Mouse (Mus musculus): Measurements from ENCODE around the gene Ntrk2. TPM values are rescaled to one million over a fixed set of nuclear protein-coding genes. Genes with fewer than 3 reads are reported as not detected.
A peak's percentile ranks its signal among the peaks of the same experiment; 100 is the strongest.

Gene Ntrk2
- 10 to 100 TPM in 1 of 2 experiments, 1 to 10 TPM in 1; 7.2 to 11.0 TPM for total RNA-seq (2021)
- long read RNA-seq, experiment 1, full-length matches to known transcripts, result 2 of 5 reads
- long read RNA-seq, experiment 1, partial matches to known transcripts, result 1 of 5 reads
- long read RNA-seq, experiment 1, other reads (novel, unspliced or antisense), result 2 of 5 reads
- long read RNA-seq, experiment 2, full-length matches to known transcripts, result 1 of 4 reads
- long read RNA-seq, experiment 2, partial matches to known transcripts, result 0 of 4 reads
- long read RNA-seq, experiment 2, other reads (novel, unspliced or antisense), result 3 of 4 reads

DNA sequence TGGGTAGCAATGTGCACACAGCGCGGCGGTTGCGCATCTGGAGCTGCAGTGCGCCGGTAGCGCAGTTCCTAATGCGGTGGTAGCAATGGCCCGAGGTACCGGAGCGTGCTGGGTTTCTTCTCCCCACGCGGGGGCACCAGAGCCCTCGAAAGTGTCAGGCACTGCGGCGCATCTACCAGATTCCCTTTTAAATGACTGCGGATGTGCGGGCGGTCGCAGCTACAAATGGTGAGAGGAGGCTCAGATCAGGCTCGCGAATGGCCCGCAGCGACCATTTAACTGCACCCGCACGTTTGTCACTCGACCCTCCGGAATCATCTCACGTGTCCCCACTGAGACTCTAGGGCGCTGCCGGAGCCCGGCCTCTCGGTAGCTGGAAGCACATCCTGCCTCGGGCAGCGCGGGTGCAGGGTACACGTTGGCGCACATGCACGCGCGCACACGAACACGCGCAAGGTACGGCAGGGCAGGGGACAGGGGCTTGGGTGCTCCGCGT, at the start of gene Ntrk2:
Gene Ntrk2 (plus strand): TSS at position 173 of the 496 bp plus-strand sequence.
- intact Hi-C loops (cut with DNase I; ENCODE audit: low total_unique reads), result loop anchor here (5.0 to 10.0 kb wide), 2 partner anchors 266 to 558 kb away; no protein-coding TSS in a partner anchor
- DNase-seq, result peak; percentile 86

DNA sequence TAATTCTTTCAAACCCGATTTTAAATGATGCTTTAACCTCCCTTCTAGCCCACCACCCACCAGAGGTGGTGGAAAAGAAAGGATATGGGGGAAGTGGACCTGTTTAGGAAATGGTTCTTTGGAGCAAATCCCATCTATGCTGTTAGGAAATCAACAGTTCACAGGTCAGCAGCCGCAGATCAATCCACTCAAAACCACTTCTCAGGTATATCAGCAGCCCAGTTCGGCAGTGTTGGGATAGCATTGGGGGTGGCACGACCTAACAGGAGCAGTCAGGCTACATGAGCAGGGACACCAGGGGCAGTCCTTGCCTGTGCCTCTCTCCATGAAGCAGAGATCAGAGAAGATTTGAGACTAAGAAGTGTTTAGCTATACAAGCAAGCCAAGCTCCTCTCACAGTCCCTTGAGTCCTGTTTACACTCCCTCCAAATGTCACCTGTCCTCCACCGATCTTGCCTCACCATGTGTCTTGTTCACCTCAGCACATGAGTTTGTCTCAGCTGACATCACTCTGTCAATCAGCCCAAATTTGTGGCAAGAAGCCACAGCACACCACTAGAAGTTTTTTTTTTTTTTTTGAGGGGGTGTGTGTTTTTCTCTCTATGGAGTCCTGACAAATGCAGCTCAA, 45.3 kb upstream of the Ntrk2 start:
- intact Hi-C loops (cut with DNase I; ENCODE audit: low total_unique reads), result no loop called here

DNA sequence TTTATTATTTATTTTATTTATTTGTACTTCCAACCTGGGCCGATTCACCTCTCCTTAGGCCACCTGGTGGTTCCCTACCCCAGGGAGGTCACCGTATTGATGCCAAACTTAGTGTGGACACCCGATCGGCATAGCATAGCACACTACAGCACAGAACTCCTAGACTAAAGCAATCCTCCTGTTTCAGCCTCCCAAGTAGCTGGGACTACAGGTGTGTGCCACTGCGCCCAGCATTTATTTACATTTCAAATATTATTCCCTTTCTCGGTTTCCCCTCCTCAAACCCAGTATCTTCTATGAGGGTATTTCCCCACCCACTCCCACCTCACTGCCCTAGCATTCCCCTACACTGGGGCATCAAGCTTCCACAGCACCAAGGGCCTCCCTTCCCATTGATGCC, 38.1 kb upstream of the Ntrk2 start:
- DNase-seq, result no peak
- intact Hi-C loops (cut with DNase I; ENCODE audit: low total_unique reads), result no loop called here

More for the DNA sequence above, 45.3 kb upstream of the Ntrk2 start:
- no peak for DNase-seq

DNA sequence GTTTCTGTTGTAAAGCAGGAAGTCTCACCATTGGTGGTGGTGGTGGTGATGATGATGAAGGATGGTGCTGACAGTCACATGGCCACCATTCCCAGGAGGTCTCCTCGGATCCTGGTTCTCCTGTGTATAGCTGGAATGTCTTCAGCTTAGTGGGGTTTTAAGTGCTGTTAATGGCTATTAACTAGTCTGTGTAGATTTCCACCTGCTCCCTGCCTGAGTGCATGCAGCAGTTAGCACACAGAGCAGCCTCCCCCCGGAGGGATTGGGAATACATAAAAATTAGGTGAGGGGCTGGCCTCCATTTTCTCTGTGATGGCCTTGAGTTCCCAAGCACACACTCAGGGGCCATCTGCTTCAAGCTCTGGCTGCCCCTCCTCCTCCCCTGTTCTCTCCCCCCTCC, 36.9 kb upstream of the Ntrk2 start:
- intact Hi-C loops (cut with DNase I; ENCODE audit: low total_unique reads), result no loop called here

DNA sequence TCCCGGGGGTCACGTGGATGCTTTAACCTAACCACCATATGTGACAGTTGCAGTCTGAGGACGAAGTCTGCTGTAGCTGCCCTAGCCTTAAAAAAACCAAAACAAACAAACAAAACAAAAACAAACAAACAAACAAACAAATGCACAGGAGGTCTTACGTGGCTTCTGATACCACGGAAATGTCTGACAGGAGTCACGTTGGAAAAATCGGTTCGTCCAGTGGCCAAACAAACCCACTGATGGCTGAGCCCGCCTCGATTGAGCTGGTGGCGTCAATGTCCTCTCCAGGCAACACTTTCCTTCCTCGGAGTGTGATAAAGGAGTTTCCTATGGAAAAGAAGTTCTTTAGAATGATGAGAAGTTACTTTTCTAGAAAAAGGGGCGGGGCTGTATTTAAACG, 27.1 kb upstream of the Ntrk2 start:
- intact Hi-C loops (cut with DNase I; ENCODE audit: low total_unique reads), result no loop called here
- DNase-seq, result no peak

More for the DNA sequence above, 36.9 kb upstream of the Ntrk2 start:
- DNase-seq, result no peak

DNA sequence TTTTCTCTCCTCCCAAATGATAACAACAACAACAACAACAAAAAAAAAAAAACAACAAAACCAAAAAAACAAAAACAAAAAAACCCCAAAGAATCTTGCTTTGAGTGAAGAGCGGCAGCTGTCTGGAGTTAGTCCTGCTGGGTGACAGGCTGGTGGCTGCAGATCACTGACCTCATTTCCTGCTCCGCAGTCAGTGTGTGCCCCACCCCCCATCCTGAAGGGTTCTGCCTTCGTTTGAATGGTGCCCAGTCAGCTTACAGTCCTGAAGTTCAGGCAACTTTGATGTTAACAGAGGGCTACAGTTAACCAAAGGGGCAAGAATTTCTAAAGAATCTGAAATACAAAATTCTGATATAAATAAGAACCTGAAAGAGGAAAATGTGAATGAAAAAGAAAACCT, 19.9 kb upstream of the Ntrk2 start:
- intact Hi-C loops (cut with DNase I; ENCODE audit: low total_unique reads), result no loop called here
- DNase-seq, result no peak

DNA sequence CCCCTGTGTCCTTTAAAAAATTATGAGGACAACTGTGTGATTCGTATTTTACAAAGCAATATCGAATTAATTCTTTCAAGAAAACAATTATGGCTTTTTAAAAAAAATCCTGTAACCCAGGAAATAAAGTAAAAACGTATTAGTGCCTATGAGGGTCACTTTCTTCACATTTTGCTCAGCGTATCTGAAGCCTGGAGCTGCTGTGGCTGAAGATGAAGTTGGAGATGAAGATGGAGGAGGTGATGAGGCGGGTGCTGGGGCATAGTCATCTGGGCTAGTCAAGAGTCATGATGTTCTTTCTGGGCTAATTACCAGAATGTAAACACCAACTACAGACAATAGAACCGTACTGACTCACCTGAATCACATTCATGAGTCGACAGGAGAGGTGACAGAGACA, 15.6 kb upstream of the Ntrk2 start:
- intact Hi-C loops (cut with DNase I; ENCODE audit: low total_unique reads), result no loop called here
- DNase-seq, result no peak

DNA sequence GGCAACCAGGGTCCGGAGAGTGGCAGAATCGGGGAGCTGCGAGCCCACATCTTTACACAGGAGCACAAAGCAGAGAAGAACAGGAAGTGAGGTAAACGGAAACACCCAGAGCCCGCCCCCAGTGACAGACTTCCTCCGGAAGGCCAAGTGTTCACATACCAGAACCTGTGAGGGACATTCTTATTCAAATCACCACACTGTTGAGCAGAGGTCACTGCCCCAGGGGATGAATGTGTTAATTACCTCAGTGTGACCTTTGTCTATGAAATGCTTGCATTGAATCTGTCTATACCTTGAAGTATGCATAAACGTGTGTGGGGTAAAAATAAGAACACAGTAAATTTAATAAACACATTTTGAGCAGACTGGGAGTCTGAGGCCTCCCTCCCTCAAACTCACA, 9.0 kb upstream of the Ntrk2 start:
- intact Hi-C loops (cut with DNase I; ENCODE audit: low total_unique reads), result no loop called here
- DNase-seq, result no peak

DNA sequence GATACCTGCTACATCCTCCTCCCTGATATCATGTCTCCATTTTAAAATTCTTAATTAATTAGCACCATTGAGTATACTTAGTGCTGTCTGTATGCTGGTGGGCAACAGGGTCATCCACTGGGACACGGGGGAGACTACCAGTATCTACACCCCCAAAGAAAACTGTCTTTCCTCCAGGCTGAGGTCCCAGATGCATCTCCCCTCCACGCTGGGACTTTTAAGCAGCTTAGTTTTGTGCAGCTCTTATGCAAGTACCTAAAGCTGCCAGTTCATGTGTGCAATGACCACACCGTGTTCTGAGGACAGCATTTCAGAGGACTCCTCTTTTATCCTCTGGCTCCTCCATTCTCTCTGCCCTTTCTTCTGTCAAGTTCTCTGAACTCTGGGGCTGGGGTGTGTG, 5.1 kb upstream of the Ntrk2 start:
- intact Hi-C loops (cut with DNase I; ENCODE audit: low total_unique reads), result loop anchor here (10.0 kb wide), 1 partner anchor 564 kb away; no protein-coding TSS in a partner anchor
- no peak for DNase-seq

DNA sequence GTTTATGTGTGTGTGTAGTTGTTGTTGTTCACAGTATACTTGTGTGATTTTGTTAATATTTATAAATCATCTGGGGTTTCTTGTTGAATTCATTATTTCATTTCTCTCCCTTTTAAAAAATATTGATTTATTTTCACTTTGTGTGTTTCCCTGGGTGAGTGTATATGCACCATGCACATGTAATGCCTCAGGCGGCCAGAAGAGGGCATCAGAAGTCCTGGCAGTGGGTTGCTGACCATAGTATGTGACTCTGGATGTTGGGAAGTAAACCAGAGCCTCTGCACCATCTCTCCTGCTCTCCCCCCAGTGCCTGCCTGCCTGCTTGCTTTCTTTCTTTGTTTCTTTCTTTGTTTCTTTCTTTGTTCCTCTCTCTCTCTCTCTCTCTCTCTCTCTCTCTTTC, 2.5 kb upstream of the Ntrk2 start:
- DNase-seq, result no peak
- intact Hi-C loops (cut with DNase I; ENCODE audit: low total_unique reads), result loop anchor here (10.0 kb wide), 1 partner anchor 561 kb away; no protein-coding TSS in a partner anchor

DNA sequence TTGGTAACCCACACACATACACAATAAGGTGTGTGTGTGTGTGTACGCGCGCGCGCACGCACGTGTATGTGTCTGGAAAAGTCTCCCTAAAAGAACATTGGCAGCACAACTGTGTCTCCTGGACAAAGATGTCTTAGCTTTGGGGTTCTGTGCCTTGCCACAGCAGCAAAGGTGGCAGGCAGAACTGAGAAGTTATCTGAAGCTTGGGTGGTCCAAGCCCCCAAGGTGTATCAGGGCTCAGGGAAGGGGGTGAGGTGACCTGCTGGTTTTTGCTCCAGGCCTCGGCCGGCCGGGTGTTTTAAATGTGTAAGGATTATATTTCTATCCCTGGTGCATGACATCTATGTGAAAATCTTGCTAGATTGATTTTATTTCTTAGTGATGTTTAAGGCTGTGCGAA, 536 bp upstream of the Ntrk2 start:
- DNase-seq, result no peak
- intact Hi-C loops (cut with DNase I; ENCODE audit: low total_unique reads), result loop anchor here (5.0 to 10.0 kb wide), 2 partner anchors 266 to 559 kb away; no protein-coding TSS in a partner anchor

DNA sequence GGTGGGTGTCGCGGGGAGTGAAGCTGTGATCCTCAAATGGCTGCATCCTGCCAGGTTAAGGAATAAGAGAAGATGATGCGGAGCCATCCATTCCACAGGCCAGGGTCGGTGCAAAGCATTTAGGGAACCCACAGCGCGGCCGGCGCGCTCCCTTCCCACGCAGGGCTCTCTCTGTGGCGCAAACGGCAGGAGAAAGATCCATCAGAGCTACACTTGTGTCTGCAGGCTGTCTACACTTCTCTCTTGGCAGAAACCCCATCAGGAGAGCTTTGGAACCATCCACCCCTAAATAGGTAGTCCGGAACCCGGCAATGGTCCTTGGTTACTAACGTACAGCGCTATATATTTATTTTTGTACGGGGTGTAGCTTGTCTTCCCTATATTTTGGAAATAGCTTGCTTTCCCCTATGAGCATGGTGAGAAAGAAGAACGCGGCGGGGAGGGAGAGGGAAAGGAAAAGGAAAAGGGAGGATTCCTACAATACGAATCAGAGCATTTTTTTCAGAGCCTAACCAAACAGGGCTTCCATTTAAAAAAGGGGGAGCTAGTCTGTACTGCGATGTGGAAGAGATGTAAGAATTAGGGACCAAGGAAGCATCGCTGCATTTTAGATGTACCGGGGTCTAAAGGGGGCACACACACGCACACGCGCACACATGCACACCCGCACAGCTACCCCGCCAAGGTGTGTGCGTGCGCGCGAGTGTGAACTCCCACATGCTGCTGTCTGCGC, 693 bp downstream of the Ntrk2 start:
- DNase-seq, result no peak

DNA sequence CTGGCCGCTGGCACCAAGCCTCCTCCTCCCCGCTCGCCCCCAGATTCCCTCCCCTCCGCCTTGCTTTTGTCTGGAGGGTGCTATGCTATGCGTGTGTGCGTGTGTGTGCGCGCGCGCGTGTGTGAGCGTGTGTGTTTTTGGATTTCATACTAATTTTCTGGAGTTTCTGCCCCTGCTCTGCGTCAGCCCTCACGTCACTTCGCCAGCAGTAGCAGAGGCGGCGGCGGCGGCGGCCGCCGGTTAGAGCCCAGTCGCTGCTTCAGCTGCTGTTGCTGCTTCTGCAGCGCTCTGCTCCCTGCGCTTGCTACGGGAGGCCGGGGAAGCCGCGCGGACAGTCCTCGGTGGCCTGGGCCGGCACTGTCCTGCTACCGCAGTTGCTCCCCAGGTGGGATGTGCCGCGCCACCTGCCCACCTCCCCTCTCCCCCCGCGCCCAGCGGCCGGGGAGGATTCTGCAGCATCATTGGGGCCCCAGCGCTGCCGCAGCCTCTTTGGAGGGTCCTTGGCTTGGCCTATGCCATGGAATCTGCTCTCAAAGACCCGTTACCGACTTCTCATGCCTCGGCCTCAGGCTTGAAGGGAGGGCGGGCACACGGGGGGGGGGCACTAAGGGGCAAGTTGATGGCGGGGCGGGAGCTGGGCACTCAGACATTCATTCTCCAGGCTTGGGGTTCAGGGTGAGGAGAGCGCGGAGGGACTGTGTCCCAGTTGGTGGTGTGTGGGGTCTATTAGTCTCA, 1.4 kb downstream of the Ntrk2 start:
- intact Hi-C loops (cut with DNase I; ENCODE audit: low total_unique reads), result loop anchor here (5.0 to 10.0 kb wide), 2 partner anchors 265 to 557 kb away; no protein-coding TSS in a partner anchor
- DNase-seq, result peak; percentile 30

More for the DNA sequence above, 693 bp downstream of the Ntrk2 start:
- intact Hi-C loops (cut with DNase I; ENCODE audit: low total_unique reads), result loop anchor here (5.0 to 10.0 kb wide), 2 partner anchors 265 to 558 kb away; no protein-coding TSS in a partner anchor

DNA sequence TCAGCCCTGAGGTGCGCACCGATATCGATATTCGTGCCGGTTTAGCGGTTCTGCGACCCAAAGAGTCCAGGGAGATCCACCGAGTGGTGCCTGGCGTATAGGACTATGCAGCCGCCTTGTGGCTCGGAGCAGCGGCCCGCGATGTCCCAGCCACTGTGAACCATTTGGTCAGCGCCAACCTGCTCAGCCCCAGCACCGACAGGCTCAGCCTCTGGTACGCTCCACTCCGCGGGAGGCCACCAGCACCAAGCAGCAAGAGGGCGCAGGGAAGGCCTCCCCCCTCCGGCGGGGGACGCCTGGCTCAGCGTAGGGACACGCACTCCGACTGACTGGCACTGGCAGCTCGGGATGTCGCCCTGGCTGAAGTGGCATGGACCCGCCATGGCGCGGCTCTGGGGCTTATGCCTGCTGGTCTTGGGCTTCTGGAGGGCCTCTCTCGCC, 2.0 kb downstream of the Ntrk2 start:
- DNase-seq, result peak; percentile 30
- intact Hi-C loops (cut with DNase I; ENCODE audit: low total_unique reads), result loop anchor here (5.0 to 10.0 kb wide), 2 partner anchors 264 to 556 kb away; no protein-coding TSS in a partner anchor

DNA sequence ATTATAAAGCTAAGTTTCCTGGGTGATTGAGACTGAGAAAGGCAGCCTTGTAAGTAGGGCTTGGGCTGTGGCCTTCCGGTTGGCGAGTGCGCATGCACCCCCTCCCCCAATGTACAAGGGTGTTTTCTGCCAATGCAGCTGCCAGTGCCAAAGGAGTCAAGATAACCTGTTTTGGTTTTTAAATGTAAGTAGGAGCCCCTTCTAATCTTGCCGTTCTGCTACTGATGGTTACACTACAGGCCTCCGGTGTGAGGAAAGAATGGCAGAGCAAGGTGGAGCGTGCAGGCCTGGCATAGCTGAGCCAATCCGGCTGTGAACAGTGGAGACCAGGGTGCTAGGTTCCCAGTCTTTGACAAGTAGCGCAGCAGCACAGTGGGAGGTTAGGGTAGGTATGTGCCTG, 3.6 kb downstream of the Ntrk2 start:
- intact Hi-C loops (cut with DNase I; ENCODE audit: low total_unique reads), result loop anchor here (5.0 to 10.0 kb wide), 2 partner anchors 262 to 555 kb away; no protein-coding TSS in a partner anchor
- DNase-seq, result no peak

DNA sequence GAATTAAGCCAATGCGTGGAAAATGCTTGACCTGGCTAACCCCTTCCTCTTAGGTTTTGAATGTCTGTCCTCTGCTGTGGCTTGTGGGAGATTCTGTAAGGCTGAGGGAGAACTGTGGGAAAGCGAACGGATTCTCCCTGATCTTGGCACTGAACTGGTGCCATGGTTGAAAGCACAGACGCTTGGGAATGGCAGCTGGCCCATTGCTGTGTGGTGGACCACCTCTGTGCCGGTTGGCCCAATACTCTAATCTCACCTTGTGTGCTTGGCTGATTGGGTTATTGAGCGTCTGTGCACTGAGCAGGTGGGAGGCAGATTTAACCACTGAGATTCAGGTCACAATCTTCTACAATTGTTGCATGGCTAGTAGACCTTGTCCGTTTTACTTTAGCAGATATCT, 18.4 kb downstream of the Ntrk2 start:
- intact Hi-C loops (cut with DNase I; ENCODE audit: low total_unique reads), result no loop called here
- DNase-seq, result no peak

DNA sequence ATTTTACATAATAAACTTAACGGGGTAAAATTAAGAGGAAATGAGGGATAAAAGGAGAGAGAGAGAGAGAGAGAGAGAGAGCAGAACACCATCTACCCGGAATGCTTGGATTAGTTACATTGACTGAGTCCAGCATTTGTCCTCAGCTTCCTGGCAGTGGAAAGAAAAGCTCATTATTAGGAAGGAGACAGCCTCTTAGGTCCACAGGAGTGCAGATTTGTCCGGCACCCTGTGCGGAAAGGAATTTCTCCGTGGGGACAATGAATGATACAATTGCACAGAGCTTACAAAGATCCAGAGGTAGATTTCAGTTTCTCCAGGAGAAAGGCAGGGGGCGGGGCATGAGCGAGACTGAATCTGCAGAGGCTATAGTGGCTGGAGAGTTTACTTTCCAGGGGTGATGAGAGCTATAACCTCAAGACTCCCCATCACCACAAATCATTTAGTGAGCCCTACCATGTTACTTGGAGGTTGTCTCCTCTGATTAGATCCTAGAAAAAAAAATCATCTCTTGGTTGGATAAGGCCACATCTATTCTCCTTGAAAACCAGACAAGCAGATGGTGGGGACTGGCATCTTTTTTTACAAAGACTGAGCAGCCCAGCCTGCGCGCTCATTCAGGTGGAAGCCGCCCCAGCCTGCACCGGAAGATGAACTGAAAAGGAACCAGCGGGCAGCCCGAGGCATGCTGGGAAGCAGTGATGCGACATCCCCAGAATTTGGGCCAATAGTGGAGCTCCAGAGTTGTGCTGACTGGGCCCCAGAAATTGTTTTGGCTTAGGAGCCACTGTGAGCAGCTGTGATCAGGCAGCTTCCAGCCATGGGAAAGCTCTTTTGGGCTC, 20.2 kb downstream of the Ntrk2 start:
- intact Hi-C loops (cut with DNase I; ENCODE audit: low total_unique reads), result no loop called here
- no peak for DNase-seq

DNA sequence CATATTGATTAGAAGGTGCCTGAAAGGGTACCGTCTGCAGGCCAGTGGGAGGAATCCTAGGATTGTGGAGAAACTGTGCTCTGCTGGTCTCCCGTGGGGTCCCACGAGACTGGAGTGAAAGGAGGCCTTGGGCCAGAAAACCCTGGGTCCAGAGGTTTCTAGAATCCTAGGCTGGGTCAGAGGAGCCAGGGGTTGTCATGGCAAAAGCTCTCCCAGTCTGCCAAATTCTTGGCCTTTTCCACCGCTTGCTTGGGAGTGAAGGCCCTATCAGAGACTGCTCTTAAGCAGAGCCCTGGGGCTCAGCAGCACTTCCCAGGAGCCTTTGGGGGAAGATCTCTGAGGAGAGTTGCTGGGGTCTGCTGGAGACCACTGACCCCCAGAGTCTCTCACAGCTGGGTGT, 25.6 kb downstream of the Ntrk2 start:
- intact Hi-C loops (cut with DNase I; ENCODE audit: low total_unique reads), result no loop called here
- no peak for DNase-seq
